Mouse (Mus musculus): ENCODE measurements around the gene Rab3gap2. TPM values are rescaled to one million over a fixed set of nuclear protein-coding genes. Genes with fewer than 3 reads are reported as not detected.

Rab3gap2 gene
- 36.9 and 38.0 TPM in 2 replicates for polyA plus RNA-seq (2012; rRNA removed)
- 24.9 and 26.3 TPM in 2 replicates for polyA plus RNA-seq (2014; fragmentation: Nextera tagmentation; extraction: Ambion mirVana)

- Histone ChIP-seq H3K4me2 (replicated peaks; ENCODE audit: low read depth, low read length, severe bottlenecking) (peak within 1 kb of the TSS; percentile 89), H3K9me3 (ENCODE audit: control insufficient read depth, low read length) (no peaks in the 10 kb centered on the region), H3K9ac (ENCODE audit: low read depth, low read length, severe bottlenecking) (peak within 1 kb of the TSS; percentile 76), H3K36me3 (ENCODE audit: control insufficient read depth, insufficient read depth, low read length) (no peaks in the 10 kb centered on the region), H3K27ac (replicated peaks; ENCODE audit: low read depth, low read length) (peak within 1 kb of the TSS; percentile 70), H3K4me1 (ENCODE audit: control insufficient read depth, insufficient read depth, low read length) (peaks cover 16% of the 10 kb centered on the region), H3K4me3 (replicated peaks; ENCODE audit: low read length) (peak within 1 kb of the TSS; percentile 73), H3K27me3 (ENCODE audit: control insufficient read depth, insufficient read depth, low read length) (no peaks in the 10 kb centered on the region)
- WGBS = 5% methylated on average over 33 of the region's 57 CpGs
- TF ChIP-seq POLR2A (IDR thresholded peaks at IDR 0.05; ENCODE audit: borderline replicate concordance, extremely low read depth, insufficient read depth, insufficient read length) = no peak; the same call in 1 of the 2 replicates
- peak; percentile 95 for DNase-seq (ENCODE audit: low spot score)
- peak; percentile 96 for ATAC-seq (ENCODE audit: low FRiP score, low read depth)
These were observed at the start of gene Rab3gap2 for GRCm38 (mm10) chr1:185203909-185204661. Gene Rab3gap2, plus strand, starts transcription at chr1:185204117.

GRCm38 (mm10) chr1:185173641-185174040, 30.3 kb upstream of the Rab3gap2 start:
- DNase-seq (ENCODE audit: low spot score) (no peak), ATAC-seq (ENCODE audit: low FRiP score, low read depth) (no peak)
- no peak for TF ChIP-seq POLR2A (IDR thresholded peaks at IDR 0.05; ENCODE audit: borderline replicate concordance, extremely low read depth, insufficient read depth, insufficient read length)
- no peak overlapping the region for H3K9ac ChIP-seq (ENCODE audit: low read depth, low read length, severe bottlenecking)
- H3K4me2 ChIP-seq (replicated peaks; ENCODE audit: low read depth, low read length, severe bottlenecking) = no peak overlapping the region
- H3K36me3 ChIP-seq (ENCODE audit: control insufficient read depth, insufficient read depth, low read length) = no peaks in the 10 kb centered on the region
- no peak overlapping the region for H3K4me3 ChIP-seq (replicated peaks; ENCODE audit: low read length)
- no peaks in the 10 kb centered on the region for H3K9me3 ChIP-seq (ENCODE audit: control insufficient read depth, low read length)
- no peaks in the 10 kb centered on the region for H3K27me3 ChIP-seq (ENCODE audit: control insufficient read depth, insufficient read depth, low read length)
- no peak overlapping the region for H3K27ac ChIP-seq (replicated peaks; ENCODE audit: low read depth, low read length)
- H3K4me1 ChIP-seq (ENCODE audit: control insufficient read depth, insufficient read depth, low read length) = no peaks in the 10 kb centered on the region
- WGBS = 90% methylated on average over 5 of the region's 5 CpGs

GRCm38 (mm10) chr1:185177860-185178259, 26.1 kb upstream of the Rab3gap2 start:
- Histone ChIP-seq H3K4me2 (replicated peaks; ENCODE audit: low read depth, low read length, severe bottlenecking) (no peak overlapping the region), H3K36me3 (ENCODE audit: control insufficient read depth, insufficient read depth, low read length) (no peaks in the 10 kb centered on the region), H3K4me3 (replicated peaks; ENCODE audit: low read length) (no peak overlapping the region), H3K9ac (ENCODE audit: low read depth, low read length, severe bottlenecking) (no peak overlapping the region), H3K9me3 (ENCODE audit: control insufficient read depth, low read length) (no peaks in the 10 kb centered on the region), H3K27ac (replicated peaks; ENCODE audit: low read depth, low read length) (no peak overlapping the region), H3K4me1 (ENCODE audit: control insufficient read depth, insufficient read depth, low read length) (no peaks in the 10 kb centered on the region), H3K27me3 (ENCODE audit: control insufficient read depth, insufficient read depth, low read length) (no peaks in the 10 kb centered on the region)
- ATAC-seq (ENCODE audit: low FRiP score, low read depth) = no peak
- TF ChIP-seq POLR2A (IDR thresholded peaks at IDR 0.05; ENCODE audit: borderline replicate concordance, extremely low read depth, insufficient read depth, insufficient read length) = no peak
- 87% methylated on average over 6 of the region's 6 CpGs for WGBS
- DNase-seq (ENCODE audit: low spot score) = no peak

- Histone ChIP-seq H3K36me3 (ENCODE audit: control insufficient read depth, insufficient read depth, low read length) (no peaks in the 10 kb centered on the region), H3K4me2 (replicated peaks; ENCODE audit: low read depth, low read length, severe bottlenecking) (no peak overlapping the region), H3K9me3 (ENCODE audit: control insufficient read depth, low read length) (no peaks in the 10 kb centered on the region), H3K4me3 (replicated peaks; ENCODE audit: low read length) (no peak overlapping the region), H3K9ac (ENCODE audit: low read depth, low read length, severe bottlenecking) (no peak overlapping the region), H3K27me3 (ENCODE audit: control insufficient read depth, insufficient read depth, low read length) (no peaks in the 10 kb centered on the region), H3K4me1 (ENCODE audit: control insufficient read depth, insufficient read depth, low read length) (no peaks in the 10 kb centered on the region), H3K27ac (replicated peaks; ENCODE audit: low read depth, low read length) (no peak overlapping the region)
- TF ChIP-seq POLR2A (IDR thresholded peaks at IDR 0.05; ENCODE audit: borderline replicate concordance, extremely low read depth, insufficient read depth, insufficient read length) = no peak
- WGBS = 37% methylated on average over 9 of the region's 9 CpGs
- ATAC-seq (ENCODE audit: low FRiP score, low read depth) (no peak), DNase-seq (ENCODE audit: low spot score) (peak; percentile 49)
These were observed 20.2 kb upstream of the Rab3gap2 start for GRCm38 (mm10) chr1:185183591-185184330.

- WGBS = 62% methylated on average over 9 of the region's 9 CpGs
- H3K27me3 ChIP-seq (ENCODE audit: control insufficient read depth, insufficient read depth, low read length) = no peaks in the 10 kb centered on the region
- no peaks in the 10 kb centered on the region for H3K36me3 ChIP-seq (ENCODE audit: control insufficient read depth, insufficient read depth, low read length)
- no peak overlapping the region for H3K4me3 ChIP-seq (replicated peaks; ENCODE audit: low read length)
- H3K4me2 ChIP-seq (replicated peaks; ENCODE audit: low read depth, low read length, severe bottlenecking) = no peak overlapping the region
- no peaks in the 10 kb centered on the region for H3K9me3 ChIP-seq (ENCODE audit: control insufficient read depth, low read length)
- no peak for ATAC-seq (ENCODE audit: low FRiP score, low read depth)
- no peak overlapping the region for H3K9ac ChIP-seq (ENCODE audit: low read depth, low read length, severe bottlenecking)
- no peak for DNase-seq (ENCODE audit: low spot score)
- no peak overlapping the region for H3K27ac ChIP-seq (replicated peaks; ENCODE audit: low read depth, low read length)
- TF ChIP-seq POLR2A (IDR thresholded peaks at IDR 0.05; ENCODE audit: borderline replicate concordance, extremely low read depth, insufficient read depth, insufficient read length) = no peak
- no peaks in the 10 kb centered on the region for H3K4me1 ChIP-seq (ENCODE audit: control insufficient read depth, insufficient read depth, low read length)
These were observed 18.4 kb upstream of the Rab3gap2 start for GRCm38 (mm10) chr1:185185556-185185955.
